Mouse (Mus musculus): ENCODE measurements around the gene Gm28035. TPM values are rescaled to one million over a fixed set of nuclear protein-coding genes. Genes with fewer than 3 reads are reported as not detected.

The Gm28035 gene
- polyA plus RNA-seq (2015; fragmentation: Nextera tagmentation; extraction: Ambion mirVana) = 0.15 and 0.16 TPM in 2 replicates

- no peaks in the 10 kb centered on the region for H3K9me3 ChIP-seq (ENCODE audit: control insufficient read depth, low read length)
- H3K4me1 ChIP-seq (ENCODE audit: control insufficient read depth, insufficient read depth, low read depth, low read length) = peaks cover 29% of the 10 kb centered on the region
- peaks cover 9% of the 10 kb centered on the region for H3K36me3 ChIP-seq (ENCODE audit: control insufficient read depth, insufficient read depth, low read length)
- no peak within 1 kb of the TSS; the same call in 1 of the 2 replicates for H3K4me2 ChIP-seq (ENCODE audit: low read length)
- H3K9ac ChIP-seq (ENCODE audit: low read depth, low read length) = peak within 1 kb of the TSS; percentile 4; the same call in 1 of the 2 replicates
- no peak within 1 kb of the TSS for H3K27ac ChIP-seq (ENCODE audit: low read depth, low read length)
- ATAC-seq = no peak
- H3K4me3 ChIP-seq (ENCODE audit: low read length) = no peak within 1 kb of the TSS
- 85% methylated on average over 2 of the region's 2 CpGs for WGBS
- H3K27me3 ChIP-seq (replicated peaks; ENCODE audit: control insufficient read depth, insufficient read depth, low read length) = no peaks in the 10 kb centered on the region
Measured at GRCm38 (mm10) chr2:30240267-30240666, at the start of gene Gm28035. Gm28035 (plus strand) TSS chr2:30240567.

DNA sequence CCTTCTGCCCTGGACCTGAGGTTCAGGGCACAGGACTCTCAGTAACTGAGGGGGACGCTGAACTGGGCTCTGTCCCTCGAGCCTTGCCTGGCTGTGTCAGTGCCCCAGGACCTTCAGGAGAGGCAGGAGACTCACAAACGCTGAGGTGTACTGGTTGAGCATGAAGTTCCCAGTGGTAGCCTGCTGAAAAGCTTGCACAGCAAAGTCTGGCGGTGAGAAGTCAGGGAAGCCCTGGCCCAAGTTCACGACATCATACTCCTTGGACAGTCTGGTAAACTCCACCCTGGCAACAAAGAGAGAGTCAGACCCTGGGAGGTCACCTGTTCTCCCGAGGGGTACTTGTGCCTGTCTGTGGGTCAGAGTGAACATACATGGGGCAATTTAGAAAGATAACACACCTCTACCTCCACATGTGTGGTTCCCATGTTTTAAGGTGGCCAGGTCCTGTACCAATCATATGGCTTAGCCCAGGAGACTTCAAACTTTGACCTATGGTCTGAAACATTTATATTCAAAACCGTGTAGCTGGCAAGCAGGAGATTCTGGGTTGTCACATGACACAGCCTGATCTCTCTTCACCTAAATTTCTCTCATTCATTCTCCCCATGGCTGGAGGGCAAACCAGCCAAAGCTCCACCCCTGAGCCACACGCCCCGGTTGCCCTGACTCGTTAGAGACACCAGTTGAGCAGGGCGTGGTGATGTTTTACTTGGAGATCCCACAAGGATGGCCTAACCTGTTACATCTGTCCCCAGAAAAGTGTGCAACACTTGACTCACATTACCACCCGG lies 48.4 kb upstream of the Gm28035 start:
- H3K4me1 ChIP-seq (ENCODE audit: control insufficient read depth, insufficient read depth, low read depth, low read length) = no peaks in the 10 kb centered on the region
- H3K9ac ChIP-seq (ENCODE audit: low read depth, low read length) = no peak overlapping the region
- no peak for ATAC-seq
- H3K4me2 ChIP-seq (ENCODE audit: low read length) = no peak overlapping the region
- no peak overlapping the region for H3K27ac ChIP-seq (ENCODE audit: low read depth, low read length)
- no peaks in the 10 kb centered on the region for H3K27me3 ChIP-seq (replicated peaks; ENCODE audit: control insufficient read depth, insufficient read depth, low read length)
- H3K9me3 ChIP-seq (ENCODE audit: control insufficient read depth, low read length) = no peaks in the 10 kb centered on the region
- no peaks in the 10 kb centered on the region for H3K36me3 ChIP-seq (ENCODE audit: control insufficient read depth, insufficient read depth, low read length)
- WGBS = 89% methylated on average over 12 of the region's 12 CpGs
- H3K4me3 ChIP-seq (ENCODE audit: low read length) = no peak overlapping the region

GRCm38 (mm10) chr2:30194656-30195055 lies 45.7 kb upstream of the Gm28035 start:
- WGBS = 82% methylated on average over 3 of the region's 3 CpGs
- ATAC-seq = no peak
- H3K4me3 ChIP-seq (ENCODE audit: low read length) = no peak overlapping the region
- no peak overlapping the region for H3K4me2 ChIP-seq (ENCODE audit: low read length)
- H3K4me1 ChIP-seq (ENCODE audit: control insufficient read depth, insufficient read depth, low read depth, low read length) = no peaks in the 10 kb centered on the region
- no peaks in the 10 kb centered on the region for H3K36me3 ChIP-seq (ENCODE audit: control insufficient read depth, insufficient read depth, low read length)
- no peaks in the 10 kb centered on the region for H3K27me3 ChIP-seq (replicated peaks; ENCODE audit: control insufficient read depth, insufficient read depth, low read length)
- no peaks in the 10 kb centered on the region for H3K9me3 ChIP-seq (ENCODE audit: control insufficient read depth, low read length)
- H3K9ac ChIP-seq (ENCODE audit: low read depth, low read length) = no peak overlapping the region
- H3K27ac ChIP-seq (ENCODE audit: low read depth, low read length) = no peak overlapping the region

GRCm38 (mm10) chr2:30198021-30198420 lies 42.3 kb upstream of the Gm28035 start:
- WGBS = 65% methylated on average over 4 of the region's 4 CpGs
- Histone ChIP-seq H3K36me3 (ENCODE audit: control insufficient read depth, insufficient read depth, low read length) (no peaks in the 10 kb centered on the region), H3K27me3 (replicated peaks; ENCODE audit: control insufficient read depth, insufficient read depth, low read length) (no peaks in the 10 kb centered on the region), H3K4me2 (ENCODE audit: low read length) (no peak overlapping the region), H3K9ac (ENCODE audit: low read depth, low read length) (no peak overlapping the region), H3K4me3 (ENCODE audit: low read length) (no peak overlapping the region), H3K27ac (ENCODE audit: low read depth, low read length) (no peak overlapping the region), H3K4me1 (ENCODE audit: control insufficient read depth, insufficient read depth, low read depth, low read length) (no peaks in the 10 kb centered on the region), H3K9me3 (ENCODE audit: control insufficient read depth, low read length) (no peaks in the 10 kb centered on the region)
- ATAC-seq = no peak

GRCm38 (mm10) chr2:30199984-30200383 lies 40.4 kb upstream of the Gm28035 start:
- H3K9me3 ChIP-seq (ENCODE audit: control insufficient read depth, low read length) = no peaks in the 10 kb centered on the region
- H3K27ac ChIP-seq (ENCODE audit: low read depth, low read length) = no peak overlapping the region
- no peaks in the 10 kb centered on the region for H3K36me3 ChIP-seq (ENCODE audit: control insufficient read depth, insufficient read depth, low read length)
- 80% methylated on average over 1 of the region's 1 CpGs for WGBS
- no peak overlapping the region for H3K9ac ChIP-seq (ENCODE audit: low read depth, low read length)
- H3K4me2 ChIP-seq (ENCODE audit: low read length) = no peak overlapping the region
- peaks cover 4% of the 10 kb centered on the region for H3K4me1 ChIP-seq (ENCODE audit: control insufficient read depth, insufficient read depth, low read depth, low read length)
- no peak overlapping the region for H3K4me3 ChIP-seq (ENCODE audit: low read length)
- H3K27me3 ChIP-seq (replicated peaks; ENCODE audit: control insufficient read depth, insufficient read depth, low read length) = no peaks in the 10 kb centered on the region
- ATAC-seq = no peak

- no peak overlapping the region for H3K9ac ChIP-seq (ENCODE audit: low read depth, low read length)
- no peak overlapping the region for H3K27ac ChIP-seq (ENCODE audit: low read depth, low read length)
- ATAC-seq = no peak
- WGBS = 87% methylated on average over 5 of the region's 5 CpGs
- H3K4me3 ChIP-seq (ENCODE audit: low read length) = no peak overlapping the region
- H3K9me3 ChIP-seq (ENCODE audit: control insufficient read depth, low read length) = no peaks in the 10 kb centered on the region
- H3K4me1 ChIP-seq (ENCODE audit: control insufficient read depth, insufficient read depth, low read depth, low read length) = peaks cover 4% of the 10 kb centered on the region
- no peak overlapping the region for H3K4me2 ChIP-seq (ENCODE audit: low read length)
- no peaks in the 10 kb centered on the region for H3K36me3 ChIP-seq (ENCODE audit: control insufficient read depth, insufficient read depth, low read length)
- H3K27me3 ChIP-seq (replicated peaks; ENCODE audit: control insufficient read depth, insufficient read depth, low read length) = no peaks in the 10 kb centered on the region
Measured at GRCm38 (mm10) chr2:30200388-30200925, 39.9 kb upstream of the Gm28035 start.

DNA sequence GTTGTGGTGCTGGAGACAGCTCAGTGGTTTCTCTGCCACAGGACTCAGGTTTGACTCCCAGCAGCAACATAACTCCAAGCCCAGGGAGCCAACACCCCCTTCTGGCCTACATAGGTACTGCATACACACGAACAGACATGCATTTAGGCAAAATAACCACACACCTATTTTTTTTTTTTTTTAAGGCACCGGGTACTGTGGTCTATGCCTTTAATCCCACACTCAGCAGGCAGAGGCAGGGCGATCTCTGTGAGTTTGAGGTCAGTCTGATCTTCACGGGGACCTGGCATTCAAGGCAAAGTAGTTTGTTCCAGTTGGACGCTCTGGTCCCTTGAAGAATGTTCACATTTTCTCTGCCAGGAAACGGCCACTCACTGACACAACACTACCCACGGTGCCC lies 36.9 kb upstream of the Gm28035 start:
- 75% methylated on average over 7 of the region's 7 CpGs for WGBS

GRCm38 (mm10) chr2:30205255-30205628 lies 35.1 kb upstream of the Gm28035 start:
- H3K9me3 ChIP-seq (ENCODE audit: control insufficient read depth, low read length) = no peaks in the 10 kb centered on the region
- no peaks in the 10 kb centered on the region for H3K27me3 ChIP-seq (replicated peaks; ENCODE audit: control insufficient read depth, insufficient read depth, low read length)
- peak overlapping the region; percentile 64 for H3K4me2 ChIP-seq (ENCODE audit: low read length)
- peaks cover 11% of the 10 kb centered on the region for H3K4me1 ChIP-seq (ENCODE audit: control insufficient read depth, insufficient read depth, low read depth, low read length)
- H3K4me3 ChIP-seq (ENCODE audit: low read length) = peak overlapping the region; percentile 65
- under 1% methylated on average over 13 of the region's 13 CpGs for WGBS
- H3K27ac ChIP-seq (ENCODE audit: low read depth, low read length) = peak overlapping the region; percentile 77
- H3K36me3 ChIP-seq (ENCODE audit: control insufficient read depth, insufficient read depth, low read length) = no peaks in the 10 kb centered on the region
- H3K9ac ChIP-seq (ENCODE audit: low read depth, low read length) = peak overlapping the region; percentile 67
- peak; percentile 70 for ATAC-seq

More for the DNA sequence above, 36.9 kb upstream of the Gm28035 start:
- ATAC-seq = no peak
- H3K4me2 ChIP-seq (ENCODE audit: low read length) = no peak overlapping the region
- no peaks in the 10 kb centered on the region for H3K9me3 ChIP-seq (ENCODE audit: control insufficient read depth, low read length)
- peaks cover 11% of the 10 kb centered on the region for H3K4me1 ChIP-seq (ENCODE audit: control insufficient read depth, insufficient read depth, low read depth, low read length)
- no peak overlapping the region for H3K27ac ChIP-seq (ENCODE audit: low read depth, low read length)
- H3K27me3 ChIP-seq (replicated peaks; ENCODE audit: control insufficient read depth, insufficient read depth, low read length) = no peaks in the 10 kb centered on the region
- H3K4me3 ChIP-seq (ENCODE audit: low read length) = no peak overlapping the region
- H3K9ac ChIP-seq (ENCODE audit: low read depth, low read length) = no peak overlapping the region
- no peaks in the 10 kb centered on the region for H3K36me3 ChIP-seq (ENCODE audit: control insufficient read depth, insufficient read depth, low read length)

- ATAC-seq = peak; percentile 99
- no peaks in the 10 kb centered on the region for H3K36me3 ChIP-seq (ENCODE audit: control insufficient read depth, insufficient read depth, low read length)
- H3K27me3 ChIP-seq (replicated peaks; ENCODE audit: control insufficient read depth, insufficient read depth, low read length) = no peaks in the 10 kb centered on the region
- H3K4me1 ChIP-seq (ENCODE audit: control insufficient read depth, insufficient read depth, low read depth, low read length) = peaks cover 11% of the 10 kb centered on the region
- H3K27ac ChIP-seq (ENCODE audit: low read depth, low read length) = peak within 1 kb of the TSS; percentile 77
- H3K9ac ChIP-seq (ENCODE audit: low read depth, low read length) = peak within 1 kb of the TSS; percentile 67
- H3K9me3 ChIP-seq (ENCODE audit: control insufficient read depth, low read length) = no peaks in the 10 kb centered on the region
- WGBS = under 1% methylated on average over 44 of the region's 44 CpGs
- H3K4me3 ChIP-seq (ENCODE audit: low read length) = peak within 1 kb of the TSS; percentile 65
- H3K4me2 ChIP-seq (ENCODE audit: low read length) = peak within 1 kb of the TSS; percentile 64
Measured at GRCm38 (mm10) chr2:30205629-30206357, 34.6 kb upstream of the Gm28035 start, which contains the start of gene Kyat1. Kyat1 (minus strand) TSS chr2:30205847.
